Mouse (Mus musculus): ENCODE measurements around the gene Dld.

Gene Dld

GRCm38 (mm10) chr12:31293361-31294142 is 57.7 kb downstream of the Dld start:
- no peak for DNase-seq

- no peak for DNase-seq
These were observed 60.3 kb downstream of the Dld start for GRCm38 (mm10) chr12:31290951-31291350.

- DNase-seq, result no peak
These were observed 62.2 kb downstream of the Dld start for GRCm38 (mm10) chr12:31289046-31289445.

- no peak for DNase-seq
These were observed 67.6 kb downstream of the Dld start for GRCm38 (mm10) chr12:31283617-31284136.

- DNase-seq, result no peak
These were observed 68.1 kb downstream of the Dld start for GRCm38 (mm10) chr12:31283131-31283530.

GRCm38 (mm10) chr12:31282241-31282640 is 69.0 kb downstream of the Dld start:
- no peak for DNase-seq
